Mouse (Mus musculus) thymus, adult 2 months (tissue): ENCODE data around the gene Ptcd3.

Experiments used
- CTCF ChIP-seq: fragments of 200-500 bp; IDR thresholded peaks from 2 replicates; pipeline ENCODE4 v1.5.1; 2012; ENCODE audit warnings: mild to moderate bottlenecking, control low read depth, low read length, moderate library complexity, borderline replicate concordance; ENCODE audit not compliant: control insufficient read depth, poor library complexity, insufficient read depth; ENCODE audit errors: extremely low read depth
- POLR2A ChIP-seq: fragments of 200-500 bp; IDR thresholded peaks from 2 replicates; pipeline ENCODE4 v1.6.1; 2012; ENCODE audit warnings: mild to moderate bottlenecking, low read length, control low read depth, moderate library complexity; ENCODE audit not compliant: control insufficient read depth, poor library complexity, insufficient read depth; ENCODE audit errors: extremely low read depth

- TF ChIP-seq POLR2A (no peak), CTCF (no peak)
Observed at GRCm38 (mm10) chr6:71932347-71932746, 23.8 kb upstream of the Ptcd3 start.
